Mouse (Mus musculus): ENCODE measurements around the gene Bmt2.

DNA sequence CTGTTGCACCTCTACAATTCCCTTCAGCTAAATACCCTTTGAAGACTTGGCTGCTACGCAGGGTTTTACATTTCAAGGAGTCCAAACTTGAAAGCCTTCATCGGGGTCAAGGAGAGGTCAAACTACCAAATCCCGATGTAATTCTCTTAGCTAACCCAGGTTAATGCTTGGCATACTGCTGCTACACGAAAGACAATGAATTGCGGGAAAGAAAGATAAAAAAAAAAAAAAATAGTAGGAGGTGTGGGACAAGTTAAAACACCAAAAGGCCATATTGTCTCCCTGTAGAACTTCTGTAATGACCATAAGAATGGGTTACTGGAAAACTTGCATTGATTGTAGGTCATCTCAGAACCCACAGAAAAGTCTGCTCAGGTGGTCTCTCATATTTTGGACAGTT lies 583 bp upstream of the Bmt2 start:
- no peak for TF ChIP-seq CTCF (IDR thresholded peaks at IDR 0.05; ENCODE audit: low read depth, low read length)
- TF ChIP-seq POLR2A (IDR thresholded peaks at IDR 0.05; ENCODE audit: borderline replicate concordance, low read depth, low read length) = no peak

Data from bone marrow macrophage, adult 2 months (primary cell).